Mouse (Mus musculus) embryonic fibroblast, embryonic 13.5 days (primary cell): ENCODE data around the gene Trpm6.

Source experiments
- CTCF ChIP-seq: IDR thresholded peaks from 2 replicates; pipeline ENCODE4 v1.5.1; 2011; ENCODE audit warnings: mild to moderate bottlenecking, control low read depth, low read length, moderate library complexity, borderline replicate concordance; ENCODE audit not compliant: insufficient read depth
- POLR2A ChIP-seq: IDR thresholded peaks from 2 replicates; pipeline ENCODE4 v1.6.1; 2011; ENCODE audit warnings: low read depth, mild to moderate bottlenecking, control low read depth, low read length, moderate library complexity

DNA sequence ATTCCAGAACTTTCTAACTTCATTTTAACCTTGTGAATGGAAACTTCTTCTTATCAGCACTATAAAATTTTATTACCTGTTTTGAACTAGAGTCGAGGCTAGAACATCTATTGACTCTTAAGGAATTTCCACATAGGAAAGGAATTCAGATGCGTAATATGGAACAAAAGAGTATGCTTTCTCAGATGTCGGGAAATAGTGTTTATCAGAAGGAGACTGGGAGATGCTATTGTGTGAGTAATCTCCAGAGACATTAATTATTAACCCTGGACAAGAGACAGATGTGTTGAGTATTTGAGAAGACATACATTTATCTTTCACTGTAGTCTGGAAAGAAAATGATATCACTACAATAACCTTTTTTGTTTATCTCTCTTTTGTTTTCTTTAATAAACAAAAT lies 61.5 kb downstream of the Trpm6 start:
- no peak for TF ChIP-seq CTCF
- no peak for TF ChIP-seq POLR2A
